Mouse (Mus musculus) frontal cortex, postnatal 10 days (tissue): ENCODE measurements around the gene Acvr2b.

Experiments
- DNase-seq, 2 experiments: peaks; one replicate each; pipeline ENCODE4 v3.0.0; 2022; ENCODE audit warnings: low spot score in 2 of 2, mixed read lengths in 1 of 2

The Acvr2b gene

GRCm38 (mm10) chr9:119473011-119473410, 71.1 kb downstream of the Acvr2b start:
- no peak for DNase-seq

- no peak for DNase-seq
Observed at GRCm38 (mm10) chr9:119473608-119474164, 71.8 kb downstream of the Acvr2b start.

- DNase-seq, result no peak
Observed at GRCm38 (mm10) chr9:119474717-119475611, 73.0 kb downstream of the Acvr2b start.

- no peak for DNase-seq
Observed at GRCm38 (mm10) chr9:119477754-119478153, 75.8 kb downstream of the Acvr2b start.

- DNase-seq, result no peak
Observed at GRCm38 (mm10) chr9:119478345-119478744, 76.4 kb downstream of the Acvr2b start.

- DNase-seq, result no peak
Observed at GRCm38 (mm10) chr9:119479297-119479696, 77.4 kb downstream of the Acvr2b start.

GRCm38 (mm10) chr9:119481612-119482011, 79.7 kb downstream of the Acvr2b start:
- no peak for DNase-seq

- no peak for DNase-seq
Observed at GRCm38 (mm10) chr9:119483554-119484353, 81.8 kb downstream of the Acvr2b start.

- no peak for DNase-seq
Observed at GRCm38 (mm10) chr9:119484420-119484819, 82.5 kb downstream of the Acvr2b start.
